Mouse (Mus musculus): ENCODE measurements around the gene Gm7697. TPM values are rescaled to one million over a fixed set of nuclear protein-coding genes. Genes with fewer than 3 reads are reported as not detected.

Gm7697 gene
- polyA plus RNA-seq (2012; ENCODE audit: low replicate concordance), result not detected in 2 replicates

DNA sequence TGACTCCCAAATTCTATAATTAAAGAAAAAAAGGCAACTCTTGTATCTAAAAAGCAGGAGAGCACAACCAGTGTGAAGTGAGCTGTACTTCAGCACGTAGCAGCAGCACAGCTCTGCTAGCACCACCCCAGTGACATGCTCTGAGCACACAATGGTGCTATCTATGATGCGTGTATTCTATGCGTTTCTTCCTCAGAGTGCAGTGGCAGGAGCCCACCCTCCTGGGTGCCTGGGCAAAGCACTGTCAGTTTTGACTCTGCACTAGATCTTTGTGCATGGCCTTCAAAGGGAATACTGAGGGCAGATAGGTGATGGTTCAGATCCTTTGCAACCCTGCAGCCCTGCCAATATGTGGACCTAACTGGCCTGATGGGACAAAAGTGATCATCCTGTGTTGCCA lies at the start of gene Gm7697:
TSS of gene Gm7697 (minus strand) at position 101 of the 400 bp plus-strand sequence.

DNA sequence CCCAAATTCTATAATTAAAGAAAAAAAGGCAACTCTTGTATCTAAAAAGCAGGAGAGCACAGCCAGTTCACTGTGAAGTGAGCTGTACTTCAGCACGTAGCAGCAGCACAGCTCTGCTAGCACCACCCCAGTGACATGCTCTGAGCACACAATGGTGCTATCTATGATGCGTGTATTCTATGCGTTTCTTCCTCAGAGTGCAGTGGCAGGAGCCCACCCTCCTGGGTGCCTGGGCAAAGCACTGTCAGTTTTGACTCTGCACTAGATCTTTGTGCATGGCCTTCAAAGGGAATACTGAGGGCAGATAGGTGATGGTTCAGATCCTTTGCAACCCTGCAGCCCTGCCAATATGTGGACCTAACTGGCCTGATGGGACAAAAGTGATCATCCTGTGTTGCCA lies 69.3 kb downstream of the Gm7697 start, which contains the start of gene Gm9495:
TSS of gene Gm9495 (minus strand) at position 101 of the 400 bp plus-strand sequence.

Other genes with a start within 250 kb of the Gm7697 start
- not detected in 2 replicates for gene Gm9495, start 69.4 kb downstream of the Gm7697 start, polyA plus RNA-seq (2012; ENCODE audit: low replicate concordance)
- 1.5 and 4.2 TPM in 2 replicates for gene Zfp868, start 102.6 kb upstream of the Gm7697 start, polyA plus RNA-seq (2012; ENCODE audit: low replicate concordance)
- gene Zfp964, start 131.5 kb upstream of the Gm7697 start, polyA plus RNA-seq (2012; ENCODE audit: low replicate concordance), result 0.27 TPM in 2 replicates
- gene Zfp869, start 187.7 kb upstream of the Gm7697 start, polyA plus RNA-seq (2012; ENCODE audit: low replicate concordance), result 2.3 and 3.5 TPM in 2 replicates
- gene Zfp963, start 227.0 kb upstream of the Gm7697 start, polyA plus RNA-seq (2012; ENCODE audit: low replicate concordance), result 1.7 and 3.7 TPM in 2 replicates

Measured in hematopoietic multipotent progenitor cell, adult 10-12 weeks (in vitro differentiated cells).